Mouse (Mus musculus) cerebellum, postnatal 4 days (tissue): ENCODE results near the gene Casc4.
"Not testable (repeated sequence)": the region's sequence is repeated elsewhere in the genome, so short reads cannot be mapped to it uniquely, and the experiment has no call there.

Experiments
- DNase-seq, 2 experiments: peaks; one replicate each; pipeline ENCODE4 v3.0.0; 2022; ENCODE audit warnings: low spot score in 2 of 2, mixed read lengths in 1 of 2

Gene Casc4

DNA sequence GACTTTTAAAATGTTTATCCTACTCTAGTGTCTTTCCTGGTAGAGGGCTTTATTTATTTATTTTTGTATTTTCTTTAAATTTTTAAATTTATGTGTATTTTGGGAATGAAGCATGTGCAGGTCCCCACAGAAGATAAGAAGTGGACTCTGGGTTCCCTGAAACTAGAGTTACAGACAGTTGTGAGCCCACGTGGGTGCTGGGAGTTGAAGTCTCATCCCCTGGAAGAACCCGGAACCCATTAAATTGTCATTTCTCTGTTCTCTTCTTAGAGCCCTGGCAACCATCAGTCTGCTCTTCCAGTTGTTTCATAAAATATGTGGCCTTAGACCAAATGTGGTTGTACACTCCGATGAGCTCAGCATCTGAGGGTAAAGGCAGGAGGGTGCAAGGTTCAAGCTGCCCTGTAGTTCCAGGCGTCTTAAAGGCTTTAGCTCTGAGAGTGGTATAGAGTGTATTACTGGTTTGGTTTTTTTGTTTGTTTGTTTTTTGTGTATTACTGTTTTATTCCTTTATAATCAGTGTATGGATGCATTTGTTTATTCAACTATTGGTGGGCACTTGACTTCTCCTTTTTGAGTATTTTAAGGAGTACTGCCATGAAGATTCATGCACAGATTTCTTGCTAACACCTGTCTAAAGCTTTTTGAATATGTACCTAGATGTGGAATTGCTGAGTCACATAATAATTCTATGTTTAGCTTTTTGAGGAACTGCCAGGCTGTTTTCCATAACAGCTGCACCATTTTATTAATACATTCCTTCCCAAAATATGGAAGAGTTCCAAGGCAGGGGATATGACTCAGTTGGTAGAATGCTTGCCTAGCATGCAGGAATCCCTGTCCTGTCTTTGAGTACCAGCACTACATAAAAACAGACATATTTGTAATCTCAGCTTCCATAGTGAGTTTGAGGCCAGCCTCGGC lies 49.5 kb downstream of the Casc4 start:
- DNase-seq: no peak

DNA sequence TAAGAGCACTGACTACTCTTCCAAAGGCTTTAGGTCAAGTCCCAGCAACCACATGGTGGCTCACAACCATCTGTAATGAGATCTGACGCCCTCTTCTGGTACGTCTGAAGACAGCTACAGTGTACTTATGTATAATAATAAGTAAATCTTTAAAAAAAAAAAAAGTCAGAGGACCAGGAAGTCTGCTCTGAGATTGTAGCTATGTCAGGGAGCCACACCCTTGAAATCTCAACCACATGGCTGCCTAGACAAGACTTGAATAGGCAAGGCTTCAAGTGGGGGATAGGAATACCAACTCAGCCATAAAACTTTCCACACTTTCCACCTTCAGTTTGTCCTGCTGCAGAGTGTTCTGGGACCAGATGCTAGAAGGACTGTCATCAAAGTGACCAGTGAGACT lies 70.9 kb downstream of the Casc4 start:
- DNase-seq: not testable (repeated sequence)

DNA sequence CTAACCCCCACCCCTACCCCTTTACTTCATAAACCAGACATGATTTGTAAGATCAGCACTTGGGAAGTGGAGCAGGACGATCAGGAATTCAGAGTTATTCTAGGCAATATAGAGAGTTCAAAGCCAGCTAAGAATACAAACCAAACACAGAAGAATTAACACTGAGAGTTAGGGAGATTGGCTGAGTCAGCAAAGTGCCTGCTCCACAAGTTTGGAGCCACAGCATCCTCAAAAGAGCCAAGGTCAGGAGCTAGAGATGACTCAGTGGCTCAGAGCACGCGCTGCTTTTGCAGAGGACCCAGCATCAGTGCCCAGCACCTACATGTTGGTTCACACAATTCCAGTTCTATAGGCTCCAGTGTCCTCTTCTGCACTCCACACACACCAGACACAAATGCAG lies 76.6 kb downstream of the Casc4 start:
- DNase-seq: no peak

DNA sequence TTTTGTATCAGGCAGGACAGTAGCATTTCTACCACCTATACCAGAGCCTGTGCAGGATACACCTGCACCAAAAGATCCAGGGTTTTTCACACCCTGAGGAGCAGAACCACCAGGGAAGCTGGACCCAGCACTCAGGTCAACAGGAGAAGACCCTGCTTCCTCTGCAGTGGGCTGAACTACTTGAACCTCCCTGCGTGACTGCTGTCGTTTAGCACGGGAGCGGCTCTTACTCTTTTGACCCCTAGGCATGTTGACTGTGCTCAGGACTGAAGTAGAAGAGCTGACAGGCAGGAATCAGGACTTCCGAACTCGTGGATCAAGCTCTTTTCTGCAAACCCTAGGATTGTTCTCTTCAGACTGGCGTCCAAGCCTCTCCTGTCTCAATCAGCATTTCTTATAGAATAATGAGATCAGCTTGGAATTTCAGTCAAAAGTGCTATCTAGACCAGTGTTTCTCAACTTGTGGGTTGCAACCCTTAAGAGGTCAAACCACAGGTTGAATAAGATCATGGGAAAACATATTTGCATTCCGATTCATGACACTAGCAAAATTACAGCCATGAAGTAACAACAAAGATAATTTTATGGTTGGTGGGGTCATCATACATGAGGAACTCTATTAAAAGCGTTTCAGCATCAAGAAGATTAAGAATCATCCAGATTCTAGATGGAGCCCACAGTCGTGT lies 88.3 kb downstream of the Casc4 start:
- DNase-seq: no peak

DNA sequence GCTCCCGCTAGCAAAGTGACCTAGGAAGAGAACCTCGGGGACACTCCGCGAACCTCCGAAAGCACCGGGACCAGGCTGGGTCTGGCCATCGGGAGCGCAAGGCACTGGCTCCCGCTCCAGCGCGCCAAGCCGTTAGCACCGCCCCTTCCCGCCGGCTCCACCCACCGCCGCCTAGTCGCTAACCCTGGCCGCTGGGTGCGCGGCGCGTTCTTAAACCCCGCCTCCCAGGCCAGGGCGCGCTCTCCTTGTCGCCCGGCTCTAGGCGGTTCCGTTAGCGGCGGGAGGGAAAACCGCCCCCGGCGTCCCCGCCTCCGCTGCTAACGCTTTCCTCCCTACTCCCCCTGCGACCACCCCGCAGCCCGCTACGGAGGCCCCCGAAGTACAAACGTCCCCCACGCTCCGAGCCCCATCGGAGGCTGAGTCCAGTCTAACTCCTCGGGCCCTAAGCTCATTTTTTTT lies 89.0 kb downstream of the Casc4 start, which contains the start of the genes Ctdspl2 and Mageb3:
Gene Ctdspl2, plus strand, starts transcription at position 237 of the 459 bp plus-strand sequence.
Gene Mageb3, minus strand, starts transcription at position 328 of the 459 bp plus-strand sequence.
- peak; percentile 88 to 95 for DNase-seq

DNA sequence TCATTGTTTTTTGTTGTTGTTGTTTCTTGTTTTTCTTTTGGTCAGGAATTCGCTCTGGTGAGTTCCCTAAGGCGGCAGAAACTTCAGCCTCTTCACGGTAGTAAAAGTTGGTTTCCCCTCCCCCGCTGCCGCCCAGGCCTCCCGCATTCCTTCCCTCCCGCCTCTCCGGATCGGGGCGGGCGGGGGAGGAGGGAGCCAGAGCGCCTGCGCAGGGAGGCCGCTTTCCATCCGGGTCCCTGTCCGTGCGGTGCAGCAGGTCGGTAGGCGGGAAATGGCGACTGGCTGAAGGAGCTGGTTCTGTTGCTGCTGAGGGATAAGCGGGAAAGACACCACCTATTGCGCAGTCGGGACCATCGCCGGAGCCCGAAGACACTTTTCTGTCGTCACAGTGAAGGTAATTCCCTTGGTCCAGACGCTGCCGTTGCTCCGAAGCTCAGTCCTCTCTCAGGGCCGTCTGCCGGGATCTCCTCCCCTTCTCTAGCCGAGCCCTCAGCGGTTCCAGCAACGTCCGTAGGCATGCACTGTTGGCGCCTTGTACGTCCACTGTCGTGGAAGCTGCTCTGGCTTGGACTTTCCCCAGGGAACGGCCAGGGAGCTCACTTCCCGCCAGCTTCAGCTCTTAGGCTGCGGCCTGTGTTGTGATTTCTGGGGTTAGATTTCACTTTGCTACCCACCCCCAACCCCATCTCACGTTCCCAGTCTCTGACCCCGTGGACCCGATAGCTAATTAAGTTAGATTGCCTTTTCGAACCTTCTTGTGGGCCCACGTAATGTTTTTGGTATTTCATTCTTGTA lies 89.7 kb downstream of the Casc4 start:
- peak; percentile 95 to 97 for DNase-seq

DNA sequence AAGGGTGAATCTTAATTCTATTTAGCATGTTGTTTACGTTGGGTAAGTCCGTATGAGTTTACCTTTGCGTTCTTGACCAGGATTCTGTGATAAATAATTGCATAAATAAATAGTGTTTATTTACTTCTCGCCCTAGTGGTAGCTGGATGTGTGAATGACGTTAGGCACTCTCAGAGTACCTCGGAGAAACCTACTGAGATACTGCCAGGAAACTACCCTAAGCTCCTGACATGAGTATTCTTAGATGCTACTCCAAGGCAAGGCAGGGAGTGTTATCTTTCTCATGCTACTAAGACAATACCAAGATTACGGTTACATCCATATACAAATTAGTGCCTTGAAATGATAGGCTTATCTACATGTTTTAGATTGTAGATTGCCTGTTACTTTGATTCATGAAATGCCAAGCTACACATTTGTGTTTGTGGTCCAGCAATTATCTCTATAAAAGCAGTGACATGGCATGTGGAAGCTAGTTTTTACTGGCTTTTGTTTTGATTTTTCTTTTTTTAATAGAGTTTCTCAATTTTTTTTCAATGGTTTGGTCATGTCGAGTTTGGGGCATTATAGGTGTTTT lies 90.5 kb downstream of the Casc4 start:
- DNase-seq: no peak
